Mouse (Mus musculus) kidney, postnatal 0 days (tissue): ENCODE data around the gene Cdc42ep1. TPM values are rescaled to one million over a fixed set of nuclear protein-coding genes. Genes with fewer than 3 reads are reported as not detected.
A peak's percentile ranks its signal among the peaks of the same experiment; 100 is the strongest.

Experiments used
- ATAC-seq: fragments of 200-750 bp; cut with Nextera tagmentation; replicated peaks from 2 replicates; pipeline ENCODE4 v1.8.0; 2017; ENCODE audit warnings: low read depth, moderate number of reproducible peaks, moderate TSS enrichment, moderate library complexity; ENCODE audit not compliant: low FRiP score
- DNase-seq: peaks from one replicate; pipeline ENCODE4 v3.0.0-alpha.2; 2016; ENCODE audit warnings: low spot score
- H3K27ac ChIP-seq: fragments of 300-500 bp; sonication (generic); 2 replicates; pipeline ENCODE4 v1.5.1; 2014; ENCODE audit warnings: mild to moderate bottlenecking
- H3K27me3 ChIP-seq: fragments of 300-500 bp; sonication (generic); 2 replicates; pipeline ENCODE4 v1.6.1; 2014; ENCODE audit warnings: low read length, mixed read lengths; ENCODE audit not compliant: insufficient read depth
- H3K36me3 ChIP-seq: fragments of 300-500 bp; sonication (generic); 2 replicates; pipeline ENCODE4 v1.6.1; 2014; ENCODE audit warnings: low read length, mixed read lengths; ENCODE audit not compliant: insufficient read depth
- H3K4me1 ChIP-seq: fragments of 300-500 bp; sonication (generic); replicated peaks from 2 replicates; pipeline ENCODE4 v1.6.1; 2014; ENCODE audit warnings: antibody characterized with exemption, low read length, mixed read lengths; ENCODE audit not compliant: insufficient read depth
- H3K4me2 ChIP-seq: fragments of 300-500 bp; sonication (generic); 2 replicates; pipeline ENCODE4 v1.6.1; 2014; ENCODE audit warnings: mild to moderate bottlenecking, low read length, moderate library complexity, mixed read lengths
- H3K4me3 ChIP-seq: fragments of 300-500 bp; sonication (generic); replicated peaks from 2 replicates; pipeline ENCODE4 v1.5.1; 2014; ENCODE audit warnings: low read depth, low read length
- H3K9ac ChIP-seq: fragments of 300-500 bp; sonication (generic); 2 replicates; pipeline ENCODE4 v1.6.1; 2014; ENCODE audit warnings: low read depth, low read length
- H3K9me3 ChIP-seq: fragments of 300-500 bp; sonication (generic); replicated peaks from 2 replicates; pipeline ENCODE4 v1.6.1; 2016; ENCODE audit warnings: low read length, inconsistent platforms, mixed read lengths
- CTCF ChIP-seq: IDR thresholded peaks from 2 replicates; pipeline ENCODE4 v1.5.1; 2016; ENCODE audit warnings: antibody characterized with exemption, low read depth, mild to moderate bottlenecking, moderate library complexity
- WGBS: fragments of 180-500 bp; shearing (Covaris S2); extraction: QIAGEN DNeasy Blood & Tissue Kit; methylation state at CpG from one replicate; pipeline ENCODE4 v1.1.7; 2014; 5-methylcytosine and 5-hydroxymethylcytosine counted together
- polyA plus RNA-seq: library from polyadenylated mRNA; unstranded; fragments of >200 nt; fragmentation: Nextera tagmentation; extraction: Ambion mirVana; gene quantifications from 2 replicates; pipeline ENCODE4 v1.2.1, GENCODE M21; 2015

The Cdc42ep1 gene
- polyA plus RNA-seq = 51.4 and 57.1 TPM in 2 replicates

DNA sequence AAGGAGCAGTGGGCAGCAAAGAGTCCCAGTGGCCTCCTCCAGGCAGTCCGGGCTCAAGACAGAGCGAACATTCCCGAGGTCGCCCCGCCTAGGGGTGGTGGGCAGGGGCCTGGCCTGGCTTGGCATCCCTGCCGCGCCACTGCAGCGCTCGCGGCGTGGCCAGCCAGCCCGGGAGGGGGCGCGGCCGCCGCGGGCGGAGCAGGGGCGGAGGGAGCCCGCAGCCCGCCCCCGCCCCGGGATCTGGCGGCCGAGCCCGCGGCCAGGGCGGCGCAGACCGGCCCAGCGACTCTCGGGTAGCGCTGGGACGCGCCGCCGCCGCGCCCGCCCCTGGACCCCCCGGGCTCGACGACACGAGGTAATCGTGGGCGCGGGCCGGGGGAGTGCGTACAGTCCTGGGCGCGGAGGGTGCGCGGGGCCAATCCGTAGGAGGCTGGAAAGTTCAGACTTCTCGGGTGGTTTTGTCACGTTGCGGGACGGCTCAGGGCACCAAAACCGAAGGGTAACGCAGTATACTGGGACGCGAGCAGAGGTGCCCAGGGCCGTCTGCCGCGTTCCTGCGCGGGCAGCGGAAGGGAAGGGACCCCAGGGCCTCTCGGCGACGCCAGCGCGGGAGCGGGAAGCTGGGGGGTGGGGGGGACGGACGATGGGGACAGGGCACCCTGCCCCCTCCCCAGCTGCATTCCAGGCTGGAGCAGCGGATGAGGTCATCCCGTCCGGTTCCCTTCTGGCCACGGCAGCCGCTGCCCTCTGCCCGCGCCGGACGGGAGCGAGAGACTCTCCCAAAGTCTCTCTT, at the start of gene Cdc42ep1:
Gene Cdc42ep1, plus strand, starts transcription at position 254 of the 793 bp plus-strand sequence.
- under 1% methylated on average over 78 of the region's 86 CpGs for WGBS
- H3K4me2 ChIP-seq = peak within 1 kb of the TSS; percentile 77
- H3K4me3 ChIP-seq = peak within 1 kb of the TSS; percentile 71
- H3K9me3 ChIP-seq = no peaks in the 10 kb centered on the region
- H3K27ac ChIP-seq = peak within 1 kb of the TSS; percentile 92
- H3K4me1 ChIP-seq = peaks cover 43% of the 10 kb centered on the region
- DNase-seq (peak; percentile 76), ATAC-seq (peak; percentile 79)
- peak within 1 kb of the TSS; percentile 90 for H3K9ac ChIP-seq
- H3K27me3 ChIP-seq = no peaks in the 10 kb centered on the region
- no peaks in the 10 kb centered on the region for H3K36me3 ChIP-seq
- no peak; the same call in 1 of the 2 replicates for TF ChIP-seq CTCF

DNA sequence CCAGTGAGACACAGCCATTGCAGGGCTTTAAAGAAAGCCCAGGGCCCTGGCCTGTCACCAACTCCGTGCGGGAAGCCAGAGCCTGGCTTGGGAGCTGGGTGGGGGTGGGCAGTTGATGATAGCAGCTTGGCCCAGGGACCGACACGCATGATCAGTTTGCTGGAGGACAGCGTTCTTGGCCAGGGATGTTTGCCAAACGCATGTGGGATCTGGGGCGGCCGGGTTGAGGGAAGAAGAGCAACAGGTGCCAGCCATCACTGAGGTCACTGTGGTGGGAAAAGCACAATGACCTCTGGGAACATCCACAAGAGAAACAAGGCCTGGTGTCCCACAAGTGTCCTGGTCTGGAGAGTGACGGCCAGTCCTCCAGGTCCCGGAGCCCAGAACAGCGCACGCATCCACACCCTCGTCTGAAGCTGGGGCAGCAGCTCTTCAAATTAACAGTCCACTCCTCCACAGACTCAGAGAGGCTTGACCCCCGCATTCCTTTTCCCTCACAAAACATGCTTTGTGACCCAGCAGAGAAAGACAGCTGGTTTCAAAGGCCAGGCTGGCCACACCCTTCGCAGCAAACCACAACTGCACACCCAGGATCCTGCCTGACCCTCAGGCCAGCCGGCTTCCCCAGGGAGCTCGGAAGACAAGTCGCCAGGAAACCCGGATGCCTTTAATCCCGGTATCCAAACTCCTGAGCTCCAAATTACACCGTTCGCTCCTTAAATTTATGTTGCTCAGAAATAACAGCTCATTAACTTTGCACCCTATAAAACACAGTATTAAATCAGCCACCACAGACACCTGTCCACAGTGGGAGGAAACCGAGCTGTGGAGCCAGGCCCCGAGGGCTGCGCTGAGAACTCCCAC, 46.0 kb upstream of the Cdc42ep1 start:
- Histone ChIP-seq H3K27ac (peak overlapping the region; percentile 57), H3K4me2 (no peak overlapping the region), H3K9me3 (no peaks in the 10 kb centered on the region), H3K9ac (no peak overlapping the region; the same call in 1 of the 2 replicates), H3K4me1 (peaks cover 24% of the 10 kb centered on the region), H3K27me3 (peaks cover 5% of the 10 kb centered on the region; the same call in 1 of the 2 replicates), H3K4me3 (no peak overlapping the region), H3K36me3 (0 out of 2 replicates have a peak, but pooled peaks cover 5% of the 10 kb centered on the region)
- no peak for TF ChIP-seq CTCF
- ATAC-seq (peak; percentile 78), DNase-seq (peak; percentile 95)
- 12% methylated on average over 25 of the region's 25 CpGs for WGBS

DNA sequence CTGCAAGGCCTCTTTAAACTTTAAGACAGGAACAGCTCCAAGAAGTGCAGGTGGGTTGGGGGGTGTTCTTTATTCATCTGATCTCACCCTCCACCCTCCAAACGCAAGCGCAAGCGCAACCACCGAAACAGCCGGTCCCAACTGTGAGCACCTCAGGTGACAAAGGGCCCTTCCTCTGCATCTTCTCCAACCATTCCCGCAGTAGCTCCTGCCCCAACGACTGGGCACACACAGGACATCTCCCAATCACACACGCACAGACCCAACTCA, 45.4 kb upstream of the Cdc42ep1 start:
- no peaks in the 10 kb centered on the region for H3K9me3 ChIP-seq
- WGBS = 41% methylated on average over 8 of the region's 8 CpGs

DNA sequence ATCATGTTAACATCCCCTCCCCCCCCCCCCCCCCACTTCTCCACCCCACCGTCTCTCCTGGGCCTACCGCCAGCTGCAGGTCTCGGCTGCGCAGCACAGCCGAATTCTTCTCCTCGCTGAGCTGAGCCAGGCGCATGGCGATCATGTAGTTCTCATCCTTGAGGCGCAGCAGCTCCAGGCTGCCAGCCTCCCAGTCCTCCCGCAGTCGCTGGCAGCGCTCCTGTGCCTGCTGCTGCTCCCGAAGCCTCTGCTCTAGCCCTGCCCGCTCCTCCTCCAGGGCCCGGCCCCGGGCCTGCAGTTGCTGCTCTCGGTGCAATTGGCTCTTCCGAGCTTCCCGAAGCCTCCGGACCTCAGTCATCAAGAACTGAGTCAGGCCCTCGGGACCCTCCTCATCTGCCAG, 43.4 kb upstream of the Cdc42ep1 start:
- Histone ChIP-seq H3K27ac (no peak overlapping the region), H3K36me3 (0 out of 2 replicates have a peak, but pooled peaks cover 5% of the 10 kb centered on the region), H3K4me1 (peaks cover 28% of the 10 kb centered on the region), H3K9ac (no peak overlapping the region), H3K4me2 (no peak overlapping the region), H3K27me3 (peaks cover 5% of the 10 kb centered on the region; the same call in 1 of the 2 replicates), H3K9me3 (no peaks in the 10 kb centered on the region), H3K4me3 (no peak overlapping the region)
- DNase-seq (no peak), ATAC-seq (no peak)
- WGBS = 47% methylated on average over 21 of the region's 21 CpGs
- TF ChIP-seq CTCF = no peak

More for the DNA sequence above, 45.4 kb upstream of the Cdc42ep1 start:
- 0 out of 2 replicates have a peak, but pooled peaks cover 5% of the 10 kb centered on the region for H3K36me3 ChIP-seq
- no peak for ATAC-seq
- H3K4me2 ChIP-seq = no peak overlapping the region; the same call in 1 of the 2 replicates
- no peak overlapping the region for H3K4me3 ChIP-seq
- no peak for TF ChIP-seq CTCF
- peak overlapping the region; percentile 48; the same call in 1 of the 2 replicates for H3K27ac ChIP-seq
- H3K9ac ChIP-seq = no peak overlapping the region
- H3K4me1 ChIP-seq = peaks cover 24% of the 10 kb centered on the region
- no peak for DNase-seq
- peaks cover 5% of the 10 kb centered on the region; the same call in 1 of the 2 replicates for H3K27me3 ChIP-seq

DNA sequence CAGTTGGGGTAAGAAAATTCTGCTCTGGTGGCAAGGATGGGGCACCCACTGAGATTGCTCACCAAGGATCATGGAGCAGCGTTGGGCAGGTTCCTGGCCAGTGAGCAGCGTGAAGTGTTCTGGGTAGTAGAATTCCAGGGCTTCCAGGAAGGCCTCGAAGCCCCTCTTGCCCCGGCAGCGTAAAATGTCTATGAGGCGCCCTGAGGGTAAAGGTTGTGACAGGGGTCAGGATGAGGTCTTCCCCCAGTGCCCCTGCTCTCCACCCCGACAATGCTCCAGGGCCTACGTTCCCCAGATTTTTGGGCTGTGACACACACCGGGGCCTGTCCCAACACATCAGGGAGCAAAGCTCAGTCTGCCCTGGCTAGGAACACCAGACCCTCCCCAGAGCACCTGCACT, 40.9 kb upstream of the Cdc42ep1 start:
- peak overlapping the region; percentile 67 for H3K4me3 ChIP-seq
- H3K36me3 ChIP-seq = no peaks in the 10 kb centered on the region
- ATAC-seq (no peak), DNase-seq (no peak)
- H3K4me1 ChIP-seq = peaks cover 22% of the 10 kb centered on the region; the same call in 1 of the 2 replicates
- no peak for TF ChIP-seq CTCF
- H3K27me3 ChIP-seq = peaks cover 5% of the 10 kb centered on the region; the same call in 1 of the 2 replicates
- H3K4me2 ChIP-seq = peak overlapping the region; percentile 96
- H3K27ac ChIP-seq = no peak overlapping the region
- no peaks in the 10 kb centered on the region for H3K9me3 ChIP-seq
- peak overlapping the region; percentile 78 for H3K9ac ChIP-seq
- 47% methylated on average over 9 of the region's 9 CpGs for WGBS
